8 mouse cellular contexts compared by ENCODE assay signal in the genomic region with DNA sequence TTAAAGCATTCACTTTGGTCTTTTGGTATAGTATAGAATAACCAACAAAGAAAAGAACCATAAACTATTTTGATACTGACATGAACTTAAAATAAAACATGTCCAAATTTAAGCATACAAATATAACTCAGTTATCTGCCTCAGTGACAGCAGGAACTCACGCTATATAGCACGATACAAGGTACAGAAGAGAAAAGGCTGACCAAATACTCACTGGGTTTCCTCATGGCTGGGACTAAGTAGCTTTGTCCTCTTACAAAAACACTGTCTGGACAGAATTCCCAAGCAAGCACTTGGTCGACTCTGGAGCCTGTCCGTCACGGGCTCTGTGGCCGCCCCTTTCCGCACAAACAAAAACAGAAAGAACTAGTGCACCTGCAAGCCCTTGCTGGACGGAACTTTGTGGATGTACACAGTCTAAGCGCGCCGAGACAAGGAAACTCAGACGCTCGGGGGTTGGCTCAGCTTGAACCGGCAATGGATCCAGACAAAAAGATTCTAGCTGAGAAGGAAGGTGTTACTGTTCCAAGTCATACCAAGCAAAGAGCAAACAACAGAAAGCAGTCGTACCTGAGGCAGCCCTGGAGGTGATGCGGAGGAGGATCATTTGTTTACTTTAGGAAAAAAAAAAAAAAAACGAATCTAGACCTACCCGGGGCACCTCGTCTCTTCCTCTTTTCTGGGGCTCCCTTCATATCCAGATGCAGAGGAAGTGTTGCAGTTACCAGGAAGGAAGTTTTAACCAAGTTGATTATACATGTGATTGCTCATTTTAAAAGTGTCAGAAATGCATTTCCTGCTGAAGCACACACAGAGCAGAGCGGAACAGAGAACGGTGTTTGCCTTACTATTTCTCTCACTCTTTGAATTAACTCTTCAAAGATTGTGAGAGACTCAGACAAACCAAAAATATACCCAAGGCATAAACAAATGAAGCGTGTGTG. TPM values are rescaled to one million over a fixed set of nuclear protein-coding genes. Genes with fewer than 3 reads are reported as not detected.
A peak's percentile ranks its signal among the peaks of the same experiment; 100 is the strongest.
DNase-seq lines count a peak whose midpoint lies in the region; ATAC-seq and TF ChIP-seq lines count a peak whose summit lies in the region.

A gene (minus strand): TSS at position 712 of the 944 bp plus-strand sequence.

- H3K27ac ChIP-seq in gastrocnemius, adult 2 months = peak within 1 kb of the TSS; percentile 63
- H3K27ac ChIP-seq in heart, postnatal 0 days (ENCODE audit: low read depth) = peak within 1 kb of the TSS; percentile 41
- peak within 1 kb of the TSS; percentile 54 for H3K27ac ChIP-seq in liver, embryonic 16.5 days (ENCODE audit: low read length)

- intact Hi-C loops in gastrocnemius, adult 2 months (cut with DNase I) = no loop called here

- no peaks in the 10 kb centered on the region for H3K4me1 ChIP-seq in heart, postnatal 0 days (ENCODE audit: control insufficient read depth, insufficient read depth)
- H3K4me1 ChIP-seq in liver, embryonic 16.5 days (ENCODE audit: control insufficient read depth, low read depth, low read length) = peaks cover 5% of the 10 kb centered on the region; the same call in 1 of the 2 replicates

- no peaks in the 10 kb centered on the region for H3K27me3 ChIP-seq in heart, postnatal 0 days (ENCODE audit: control insufficient read depth, insufficient read depth, low read length)
- H3K27me3 ChIP-seq in liver, embryonic 16.5 days (ENCODE audit: control insufficient read depth, insufficient read depth, low read depth, low read length) = no peaks in the 10 kb centered on the region

- TF ChIP-seq EP300 in heart, postnatal 0 days (IDR thresholded peaks at IDR 0.05; ENCODE audit: low read depth) = no peak

- no peak for TF ChIP-seq CTCF in gastrocnemius, adult 2 months (IDR thresholded peaks at IDR 0.05)
- no peak for TF ChIP-seq CTCF in heart, postnatal 0 days (IDR thresholded peaks at IDR 0.05; ENCODE audit: low read depth)

- ATAC-seq in heart, postnatal 0 days (ENCODE audit: insufficient read depth, low read depth) = 0 out of 2 replicates have a peak, but pooled peaks have one; percentile 41
- ATAC-seq in liver, embryonic 16.5 days (ENCODE audit: low read depth) = peak; percentile 55

- H3K4me2 ChIP-seq in heart, postnatal 0 days (ENCODE audit: low read depth, low read length) = peak within 1 kb of the TSS; percentile 47
- peak within 1 kb of the TSS; percentile 59 for H3K4me2 ChIP-seq in liver, embryonic 16.5 days (ENCODE audit: low read depth, low read length)

- 0 out of 2 replicates have a peak within 1 kb of the TSS, but pooled peaks have one; percentile 26 for H3K9ac ChIP-seq in heart, postnatal 0 days (replicated peaks; ENCODE audit: low read depth, low read length)
- H3K9ac ChIP-seq in liver, embryonic 16.5 days (ENCODE audit: low read depth, low read length) = peak within 1 kb of the TSS; percentile 62

- H3K4me3 ChIP-seq in gastrocnemius, adult 2 months = peak within 1 kb of the TSS; percentile 64
- peak within 1 kb of the TSS; percentile 37 for H3K4me3 ChIP-seq in heart, postnatal 0 days (ENCODE audit: low read depth, low read length)
- H3K4me3 ChIP-seq in liver, embryonic 16.5 days (ENCODE audit: low read depth, low read length) = peak within 1 kb of the TSS; percentile 61

- 52% methylated on average over 22 of the region's 22 CpGs for WGBS in heart, postnatal 0 days
- 5% methylated on average over 22 of the region's 22 CpGs for WGBS in liver, embryonic 16.5 days (ENCODE audit: insufficient replicate concordance)

- H3K9me3 ChIP-seq in heart, postnatal 0 days (replicated peaks; ENCODE audit: control insufficient read depth, low read length) = no peaks in the 10 kb centered on the region
- H3K9me3 ChIP-seq in liver, embryonic 16.5 days (replicated peaks; ENCODE audit: control insufficient read depth, low read length) = no peaks in the 10 kb centered on the region

- peak; percentile 26 for DNase-seq in gastrocnemius, adult 2 months
- DNase-seq in gastrocnemius, postnatal 4 days (ENCODE audit: low spot score in 2 of 2) = no peak
- DNase-seq in T-cell, adult 2 months (ENCODE audit: low spot score) = peak; percentile 42
- no peak for DNase-seq in heart, postnatal 0 days (ENCODE audit: low spot score)
- peak; percentile 44 to 80 for DNase-seq in spleen, postnatal 4 days (ENCODE audit: low spot score in 2 of 2)
- no peak for DNase-seq in retina, embryonic 14.5 days (ENCODE audit: low spot score)
- DNase-seq in MN1 (ENCODE audit: low spot score) = no peak

- no peaks in the 10 kb centered on the region for H3K36me3 ChIP-seq in heart, postnatal 0 days (replicated peaks; ENCODE audit: control insufficient read depth, insufficient read depth, low read length)
- H3K36me3 ChIP-seq in liver, embryonic 16.5 days (ENCODE audit: control insufficient read depth, insufficient read depth) = no peaks in the 10 kb centered on the region; the same call in 1 of the 2 replicates

RNA-seq across cellular contexts. Expression of the gene that starts here (rescaled TPM):
- total RNA-seq in gastrocnemius, adult 2 months (2021) = under 1 TPM; 0.45 to 0.48 TPM
- total RNA-seq in gastrocnemius, postnatal 4 days (2021) = 1 to 10 TPM; 4.5 to 4.9 TPM
- 0.61 and 2.1 TPM in 2 replicates for total RNA-seq in heart, postnatal 0 days (2014; rRNA removed; ENCODE audit: low replicate concordance)
- 0.57 and 0.66 TPM in 2 replicates for polyA plus RNA-seq in heart, postnatal 0 days (2015; fragmentation: Nextera tagmentation; extraction: Ambion mirVana)
- 3.4 and 4.0 TPM in 2 replicates for polyA plus RNA-seq in liver, embryonic 16.5 days (2015; fragmentation: Nextera tagmentation; extraction: Ambion mirVana)

Comparison
In these comparisons a context has a peak if more than half of its experiments do, and no peak if none do; other contexts are left out.
1. Peak in DNase-seq, H3K4me3 ChIP-seq and H3K27ac ChIP-seq in gastrocnemius, adult 2 months; RNA of the gene not detected or under 1 TPM.
2. DNase-seq: peak in T-cell, adult 2 months (single experiment) and spleen, postnatal 4 days (2 of 2); none in gastrocnemius, postnatal 4 days (0 of 2), heart, postnatal 0 days (single experiment), retina, embryonic 14.5 days (single experiment) and MN1 (single experiment).
3. Peak in every context shown above with its lines, with median percentiles within 50 percentile points of each other: H3K27ac ChIP-seq and H3K4me3 ChIP-seq.